ENCODE assay signal across 9 mouse cellular contexts in the genomic region with DNA sequence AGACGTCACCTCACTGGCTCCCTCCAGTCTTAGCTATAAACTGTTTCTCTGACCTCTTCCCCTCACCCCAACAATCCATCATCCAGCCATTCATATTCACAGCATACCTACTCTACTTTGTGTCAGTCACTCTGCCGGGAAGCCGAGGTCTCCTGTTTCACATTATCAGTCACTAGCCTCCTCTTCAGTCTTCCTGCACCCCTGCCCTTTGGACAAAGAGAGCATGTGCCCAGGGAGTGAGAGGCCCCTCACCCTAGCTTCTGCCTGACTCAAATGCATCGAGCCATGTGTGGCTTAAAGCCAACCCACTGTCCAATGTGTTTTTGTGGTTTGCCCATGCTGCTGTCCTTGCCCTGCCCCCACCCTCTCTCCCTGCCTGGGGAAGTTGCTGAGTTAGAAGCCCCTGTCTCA. TPM values are rescaled to one million over a fixed set of nuclear protein-coding genes. Genes with fewer than 3 reads are reported as not detected.
DNase-seq lines count a peak whose midpoint lies in the region; ATAC-seq and TF ChIP-seq lines count a peak whose summit lies in the region.
"Had no signal": no experiment of that assay in that cellular context is flagged by ENCODE, and none has a peak within 500 bp of the region (broad histone marks: within the 10 kb centered on the region; RNA-seq: fewer than 3 reads in every experiment).

No protein-coding gene starts in this region.

- no peak overlapping the region for H3K9ac ChIP-seq in forebrain, embryonic 14.5 days (ENCODE audit: low read length)
- H3K9ac ChIP-seq in forebrain, embryonic 11.5 days (ENCODE audit: low read length), result no peak overlapping the region
- no peak overlapping the region for H3K9ac ChIP-seq in lung, postnatal 0 days (replicated peaks; ENCODE audit: low read depth)
- no peak overlapping the region for H3K9ac ChIP-seq in hindbrain, postnatal 0 days (replicated peaks; ENCODE audit: low read length)

- ATAC-seq in forebrain, embryonic 14.5 days, result peak; percentile 16; the same call in 1 of the 2 replicates
- no peak for ATAC-seq in forebrain, embryonic 11.5 days (replicated peaks; ENCODE audit: low FRiP score)
- peak; percentile 28 for ATAC-seq in lung, postnatal 0 days
- ATAC-seq in hindbrain, postnatal 0 days, result no peak

- H3K36me3 ChIP-seq in forebrain, embryonic 14.5 days (ENCODE audit: control insufficient read depth, insufficient read depth, low read length), result no peaks in the 10 kb centered on the region
- H3K36me3 ChIP-seq in forebrain, embryonic 11.5 days (ENCODE audit: control insufficient read depth, insufficient read depth, low read length), result no peaks in the 10 kb centered on the region
- H3K36me3 ChIP-seq in lung, postnatal 0 days (ENCODE audit: insufficient read depth, low read length), result no peaks in the 10 kb centered on the region
- no peaks in the 10 kb centered on the region for H3K36me3 ChIP-seq in hindbrain, postnatal 0 days (ENCODE audit: insufficient read depth, low read length)
- H3K36me3 ChIP-seq in thymus, adult 2 months (ENCODE audit: control insufficient read depth, insufficient read depth, low read length), result no peaks in the 10 kb centered on the region

- 52% methylated on average over 4 of the region's 4 CpGs for WGBS in forebrain, embryonic 14.5 days
- WGBS in forebrain, embryonic 11.5 days, result 35% methylated on average over 4 of the region's 4 CpGs
- WGBS in lung, postnatal 0 days, result 11% methylated on average over 4 of the region's 4 CpGs
- WGBS in hindbrain, postnatal 0 days, result 17% methylated on average over 4 of the region's 4 CpGs
- WGBS in thymus, adult 2 months, result 31% methylated on average over 4 of the region's 4 CpGs

- intact Hi-C loops in left cerebral cortex, postnatal 25 days (cut with DNase I), result no loop called here

- H3K27me3 ChIP-seq in forebrain, embryonic 14.5 days (replicated peaks; ENCODE audit: control insufficient read depth, insufficient read depth, low read length), result no peaks in the 10 kb centered on the region
- no peaks in the 10 kb centered on the region for H3K27me3 ChIP-seq in forebrain, embryonic 11.5 days (ENCODE audit: control insufficient read depth, insufficient read depth, low read length)
- H3K27me3 ChIP-seq in lung, postnatal 0 days (replicated peaks; ENCODE audit: insufficient read depth, low read length), result no peaks in the 10 kb centered on the region
- H3K27me3 ChIP-seq in hindbrain, postnatal 0 days (ENCODE audit: insufficient read depth, low read length), result no peaks in the 10 kb centered on the region
- H3K27me3 ChIP-seq in thymus, adult 2 months (ENCODE audit: control insufficient read depth, insufficient read depth, low read length), result no peaks in the 10 kb centered on the region

- H3K4me3 ChIP-seq in forebrain, embryonic 14.5 days (ENCODE audit: low read depth, low read length), result no peak overlapping the region
- H3K4me3 ChIP-seq in forebrain, embryonic 11.5 days (ENCODE audit: low read depth, low read length), result no peak overlapping the region
- H3K4me3 ChIP-seq in lung, postnatal 0 days (ENCODE audit: low read depth, low read length), result no peak overlapping the region
- no peak overlapping the region for H3K4me3 ChIP-seq in hindbrain, postnatal 0 days (ENCODE audit: low read length)
- H3K4me3 ChIP-seq in thymus, adult 2 months (ENCODE audit: control insufficient read depth, insufficient read depth, low read length), result no peak overlapping the region
- H3K4me3 ChIP-seq: erythroblast, embryonic 14.5 days had no signal

- H3K4me2 ChIP-seq in forebrain, embryonic 14.5 days (ENCODE audit: low read length), result no peak overlapping the region
- no peak overlapping the region for H3K4me2 ChIP-seq in forebrain, embryonic 11.5 days (ENCODE audit: low read depth, low read length, severe bottlenecking)
- H3K4me2 ChIP-seq in lung, postnatal 0 days (replicated peaks; ENCODE audit: low read depth, low read length), result no peak overlapping the region
- H3K4me2 ChIP-seq in hindbrain, postnatal 0 days (ENCODE audit: low read depth, low read length), result no peak overlapping the region

- peaks cover 11% of the 10 kb centered on the region for H3K4me1 ChIP-seq in forebrain, embryonic 14.5 days (ENCODE audit: control insufficient read depth, insufficient read depth, low read length)
- no peaks in the 10 kb centered on the region for H3K4me1 ChIP-seq in forebrain, embryonic 11.5 days (replicated peaks; ENCODE audit: control insufficient read depth, insufficient read depth, low read length)
- no peaks in the 10 kb centered on the region; the same call in 1 of the 2 replicates for H3K4me1 ChIP-seq in lung, postnatal 0 days (ENCODE audit: insufficient read depth, low read depth, low read length)
- peaks cover 25% of the 10 kb centered on the region for H3K4me1 ChIP-seq in hindbrain, postnatal 0 days (ENCODE audit: insufficient read depth, low read length)
- H3K4me1 ChIP-seq in thymus, adult 2 months (replicated peaks; ENCODE audit: control insufficient read depth, insufficient read depth, low read length), result peaks cover 20% of the 10 kb centered on the region

- no peak overlapping the region for H3K27ac ChIP-seq in forebrain, embryonic 14.5 days (ENCODE audit: low read depth, low read length)
- no peak overlapping the region for H3K27ac ChIP-seq in forebrain, embryonic 11.5 days (ENCODE audit: low read depth, low read length)
- peak overlapping the region; percentile 23; the same call in 1 of the 2 replicates for H3K27ac ChIP-seq in lung, postnatal 0 days (ENCODE audit: low read length)
- H3K27ac ChIP-seq in hindbrain, postnatal 0 days, result no peak overlapping the region
- H3K27ac ChIP-seq in thymus, adult 2 months (ENCODE audit: control insufficient read depth, insufficient read depth, low read length), result no peak overlapping the region

- TF ChIP-seq POLR2A in thymus, adult 2 months (IDR thresholded peaks at IDR 0.05; ENCODE audit: control insufficient read depth, extremely low read depth, insufficient read depth, low read length, poor library complexity), result no peak

- no peak for TF ChIP-seq EP300 in lung, postnatal 0 days (IDR thresholded peaks at IDR 0.05)

- no peak for DNase-seq in forebrain, embryonic 14.5 days (ENCODE audit: low spot score)
- DNase-seq in forebrain, embryonic 11.5 days (ENCODE audit: low spot score), result no peak
- DNase-seq in lung, postnatal 0 days (ENCODE audit: low spot score), result no peak
- no peak for DNase-seq in lung, postnatal 36 days
- peak; percentile 29 for DNase-seq in hindbrain, postnatal 0 days (ENCODE audit: low spot score)
- peak; percentile 61 for DNase-seq in mesoderm, embryonic 11.5 days (ENCODE audit: low read depth, low spot score)
- DNase-seq in left cerebral cortex, postnatal 25 days (ENCODE audit: low spot score in 2 of 2), result no peak
- no peak for DNase-seq in thymus, adult 2 months

- no peak for TF ChIP-seq CTCF in lung, postnatal 0 days (IDR thresholded peaks at IDR 0.05)
- TF ChIP-seq CTCF in hindbrain, postnatal 0 days (IDR thresholded peaks at IDR 0.05; ENCODE audit: low read depth), result no peak
- TF ChIP-seq CTCF in thymus, adult 2 months (IDR thresholded peaks at IDR 0.05; ENCODE audit: borderline replicate concordance, control insufficient read depth, extremely low read depth, insufficient read depth, low read length, poor library complexity), result no peak

- H3K9me3 ChIP-seq in forebrain, embryonic 14.5 days (replicated peaks; ENCODE audit: control insufficient read depth, low read length), result no peaks in the 10 kb centered on the region
- no peaks in the 10 kb centered on the region for H3K9me3 ChIP-seq in forebrain, embryonic 11.5 days (ENCODE audit: control insufficient read depth, low read length)
- H3K9me3 ChIP-seq in lung, postnatal 0 days (ENCODE audit: low read length), result no peaks in the 10 kb centered on the region
- no peaks in the 10 kb centered on the region for H3K9me3 ChIP-seq in hindbrain, postnatal 0 days (ENCODE audit: low read length)

RNA-seq across cellular contexts. Expression of a gene that starts 28.2 kb away (rescaled TPM):
- polyA plus RNA-seq in forebrain, embryonic 14.5 days (2014; fragmentation: Nextera tagmentation; extraction: Ambion mirVana), result 167 and 200 TPM in 2 replicates
- polyA plus RNA-seq in forebrain, embryonic 11.5 days (2014; fragmentation: Nextera tagmentation; extraction: Ambion mirVana), result 44.7 and 47.3 TPM in 2 replicates
- polyA plus RNA-seq in lung, postnatal 0 days (2015; fragmentation: Nextera tagmentation; extraction: Ambion mirVana), result 12.6 and 13.4 TPM in 2 replicates
- total RNA-seq in hindbrain, postnatal 0 days (2014; rRNA removed), result 319 and 369 TPM in 2 replicates
- 188 and 213 TPM in 2 replicates for polyA plus RNA-seq in hindbrain, postnatal 0 days (2015; fragmentation: Nextera tagmentation; extraction: Ambion mirVana)
- total RNA-seq in left cerebral cortex, postnatal 25 days (2021), result 10 to 100 TPM; 96.9 to 98.7 TPM
- 2.1 TPM in 2 replicates for polyA plus RNA-seq in thymus, adult 2 months (2012; rRNA removed)
- polyA plus RNA-seq: erythroblast, embryonic 14.5 days had no signal

Comparison
In these comparisons a context has a peak if more than half of its experiments do, and no peak if none do; other contexts are left out.
1. ATAC-seq: peak in forebrain, embryonic 14.5 days (single experiment) and lung, postnatal 0 days (single experiment); none in forebrain, embryonic 11.5 days (single experiment) and hindbrain, postnatal 0 days (single experiment).
2. DNase-seq: peak in hindbrain, postnatal 0 days (single experiment) and mesoderm, embryonic 11.5 days (single experiment); none in forebrain, embryonic 14.5 days (single experiment), forebrain, embryonic 11.5 days (single experiment), lung, postnatal 0 days (single experiment), lung, postnatal 36 days (single experiment), left cerebral cortex, postnatal 25 days (0 of 2) and thymus, adult 2 months (single experiment).